Mouse (Mus musculus) splenic B cell, adult 2 months (primary cell): Measurements from ENCODE around the gene Gm28042.

Experiments used
- DNase-seq: peaks from one replicate; pipeline ENCODE4 v3.0.0-alpha.2; 2011; ENCODE audit warnings: low read depth, low spot score
- H3K27me3 ChIP-seq: 2 replicates; pipeline ENCODE4 v1.6.1; 2012; ENCODE audit warnings: mild to moderate bottlenecking, low read length, moderate library complexity, mixed read lengths; ENCODE audit not compliant: control insufficient read depth, poor library complexity, insufficient read depth, severe bottlenecking
- H3K36me3 ChIP-seq: 2 replicates; pipeline ENCODE4 v1.6.1; 2012; ENCODE audit warnings: mild to moderate bottlenecking, low read length, moderate library complexity, mixed read lengths; ENCODE audit not compliant: control insufficient read depth, poor library complexity, insufficient read depth, severe bottlenecking

Gm28042 gene

GRCm38 (mm10) chr2:120026984-120027949 lies at the start of gene Gm28042, which contains the start of gene Jmjd7:
Gm28042 (plus strand) TSS chr2:120027493.
Jmjd7 (plus strand) TSS chr2:120027483.
- Histone ChIP-seq H3K27me3 (no peaks in the 10 kb centered on the region), H3K36me3 (no peaks in the 10 kb centered on the region; the same call in 1 of the 2 replicates)
- peak; percentile 90 for DNase-seq

GRCm38 (mm10) chr2:119980343-119980986 lies 46.8 kb upstream of the Gm28042 start:
- Histone ChIP-seq H3K36me3 (0 out of 2 replicates have a peak, but pooled peaks cover 2% of the 10 kb centered on the region), H3K27me3 (no peaks in the 10 kb centered on the region)
- DNase-seq: no peak

DNA sequence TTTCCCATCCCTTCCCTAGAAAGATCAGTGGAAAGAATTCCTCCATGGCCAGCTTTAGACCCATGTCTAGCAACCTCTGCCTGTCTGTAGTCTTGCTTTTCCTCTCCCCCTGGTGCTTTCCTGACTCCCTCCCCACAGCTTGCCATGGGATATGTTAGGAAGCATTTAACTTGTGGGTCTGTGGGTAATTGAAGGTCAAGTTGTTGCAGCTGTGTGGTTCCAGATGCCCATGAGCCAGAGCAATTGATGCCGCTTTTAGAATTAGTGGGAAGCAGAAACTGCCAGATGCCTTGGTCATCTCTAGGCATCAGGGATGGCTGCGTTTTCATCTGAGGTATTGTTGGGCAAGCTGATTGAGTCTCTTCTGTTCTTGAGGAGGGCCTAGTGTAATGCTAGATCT lies 45.7 kb upstream of the Gm28042 start:
- no peaks in the 10 kb centered on the region for H3K27me3 ChIP-seq
- no peak for DNase-seq

DNA sequence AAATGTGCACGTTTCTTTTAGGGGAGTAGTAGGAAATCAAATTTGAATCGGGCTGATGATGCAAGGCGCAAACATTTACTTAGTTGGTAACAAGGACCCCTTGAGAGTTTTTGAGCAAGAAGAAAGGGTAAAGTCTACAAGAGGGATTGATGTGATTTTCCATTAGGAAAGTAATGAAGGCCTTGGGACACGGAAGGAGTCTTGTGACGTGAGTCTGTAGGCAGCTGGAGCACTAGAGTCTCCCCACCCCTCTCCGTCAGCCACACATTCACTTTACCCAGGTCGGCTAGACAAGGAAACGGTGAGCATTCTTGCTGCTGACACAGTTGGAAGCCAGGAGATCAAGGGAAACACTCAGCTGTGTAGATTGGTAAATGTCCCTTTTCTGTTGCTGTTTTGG lies 41.4 kb upstream of the Gm28042 start:
- 0 out of 2 replicates have a peak, but pooled peaks cover 2% of the 10 kb centered on the region for H3K36me3 ChIP-seq
- no peak for DNase-seq
- H3K27me3 ChIP-seq: no peaks in the 10 kb centered on the region

More for the DNA sequence above, 45.7 kb upstream of the Gm28042 start:
- 0 out of 2 replicates have a peak, but pooled peaks cover 2% of the 10 kb centered on the region for H3K36me3 ChIP-seq

DNA sequence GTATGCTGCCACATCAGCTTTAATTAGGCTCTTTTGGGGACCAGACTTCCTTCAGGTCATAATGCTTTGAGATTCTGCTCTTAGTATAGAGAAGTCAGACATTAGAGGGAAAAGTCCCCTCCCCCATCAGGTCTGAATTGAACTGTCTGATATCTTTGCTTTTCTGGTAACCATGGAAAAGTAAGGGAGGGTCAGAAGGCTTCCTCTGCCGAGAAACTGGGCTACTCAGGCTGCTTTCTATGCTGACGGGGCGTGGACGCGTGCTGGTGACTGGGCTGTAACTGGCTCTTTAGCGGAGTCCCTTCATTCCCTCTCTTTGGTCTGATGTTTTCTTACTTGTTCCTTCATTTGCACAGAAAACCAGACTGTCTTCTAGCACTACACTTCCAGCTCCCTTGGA lies 40.9 kb upstream of the Gm28042 start:
- H3K36me3 ChIP-seq: 0 out of 2 replicates have a peak, but pooled peaks cover 2% of the 10 kb centered on the region
- no peak for DNase-seq
- no peaks in the 10 kb centered on the region for H3K27me3 ChIP-seq

DNA sequence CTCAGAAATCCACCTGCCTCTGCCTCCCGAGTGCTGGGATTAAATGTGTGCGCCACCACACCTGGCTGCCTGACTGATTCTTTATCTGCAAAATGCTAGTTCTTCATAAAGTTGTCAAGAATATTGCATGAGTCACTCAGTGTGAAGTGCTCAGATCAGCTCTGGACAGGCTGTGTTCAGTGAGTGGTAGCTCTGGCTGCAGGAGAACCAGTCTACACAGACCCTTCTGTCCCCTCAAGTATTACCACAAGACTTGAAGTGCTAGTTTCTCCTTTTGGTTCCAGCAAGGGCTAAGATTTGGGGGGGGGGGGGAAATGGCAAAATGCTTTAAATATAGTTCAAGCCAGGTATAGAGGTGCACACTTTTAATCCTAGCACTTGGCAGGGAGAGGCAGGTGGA lies 39.9 kb upstream of the Gm28042 start:
- Histone ChIP-seq H3K36me3 (0 out of 2 replicates have a peak, but pooled peaks cover under 1% of the 10 kb centered on the region), H3K27me3 (no peaks in the 10 kb centered on the region)
- DNase-seq: no peak

- no peak for DNase-seq
- H3K27me3 ChIP-seq: no peaks in the 10 kb centered on the region
- H3K36me3 ChIP-seq: no peaks in the 10 kb centered on the region
These were observed 38.3 kb upstream of the Gm28042 start for GRCm38 (mm10) chr2:119988952-119989351.

- DNase-seq: no peak
- Histone ChIP-seq H3K27me3 (no peaks in the 10 kb centered on the region), H3K36me3 (no peaks in the 10 kb centered on the region)
These were observed 36.4 kb upstream of the Gm28042 start for GRCm38 (mm10) chr2:119990881-119991280.

- no peak for DNase-seq
- Histone ChIP-seq H3K36me3 (no peaks in the 10 kb centered on the region), H3K27me3 (no peaks in the 10 kb centered on the region)
These were observed 34.9 kb upstream of the Gm28042 start for GRCm38 (mm10) chr2:119992349-119992748.

- DNase-seq: no peak
- H3K36me3 ChIP-seq: no peaks in the 10 kb centered on the region; the same call in 1 of the 2 replicates
- no peaks in the 10 kb centered on the region for H3K27me3 ChIP-seq
These were observed 33.8 kb upstream of the Gm28042 start for GRCm38 (mm10) chr2:119993515-119993914.

GRCm38 (mm10) chr2:119994839-119995238 lies 32.5 kb upstream of the Gm28042 start:
- no peaks in the 10 kb centered on the region; the same call in 1 of the 2 replicates for H3K36me3 ChIP-seq
- no peak for DNase-seq
- no peaks in the 10 kb centered on the region for H3K27me3 ChIP-seq

GRCm38 (mm10) chr2:119995391-119996281 lies 31.7 kb upstream of the Gm28042 start:
- no peaks in the 10 kb centered on the region for H3K27me3 ChIP-seq
- H3K36me3 ChIP-seq: no peaks in the 10 kb centered on the region; the same call in 1 of the 2 replicates
- DNase-seq: no peak

- no peak for DNase-seq
- Histone ChIP-seq H3K36me3 (no peaks in the 10 kb centered on the region; the same call in 1 of the 2 replicates), H3K27me3 (no peaks in the 10 kb centered on the region)
These were observed 29.9 kb upstream of the Gm28042 start for GRCm38 (mm10) chr2:119997354-119997753.

GRCm38 (mm10) chr2:119999731-120000130 lies 27.6 kb upstream of the Gm28042 start:
- no peak for DNase-seq
- H3K36me3 ChIP-seq: no peaks in the 10 kb centered on the region; the same call in 1 of the 2 replicates
- no peaks in the 10 kb centered on the region for H3K27me3 ChIP-seq
